Mouse (Mus musculus): Measurements from ENCODE around the gene Trpm3.
"Not testable (repeated sequence)": the region's sequence is repeated elsewhere in the genome, so short reads cannot be mapped to it uniquely, and the experiment has no call there.

The Trpm3 gene

DNA sequence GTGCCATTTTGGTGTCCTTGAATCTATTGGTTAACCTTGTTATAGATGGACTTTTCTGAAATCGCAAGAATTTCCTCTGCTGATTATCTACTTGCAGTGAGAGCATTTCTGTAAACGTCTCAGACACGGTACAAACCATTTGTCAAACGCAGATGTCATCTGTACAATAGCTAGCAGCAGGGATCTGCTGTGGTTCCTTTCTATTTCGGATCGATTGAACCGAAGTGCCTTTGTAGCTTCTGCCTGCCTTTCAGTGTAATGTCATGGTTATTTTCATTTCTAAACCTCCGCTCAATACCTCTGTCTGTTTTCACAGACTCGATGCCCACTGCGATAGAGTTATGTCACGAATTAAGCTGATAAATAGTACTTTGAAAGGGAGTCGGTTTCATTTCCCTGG lies 708.9 kb downstream of the Trpm3 start:
- DNase-seq (ENCODE audit: low read depth, low spot score), result no peak

DNA sequence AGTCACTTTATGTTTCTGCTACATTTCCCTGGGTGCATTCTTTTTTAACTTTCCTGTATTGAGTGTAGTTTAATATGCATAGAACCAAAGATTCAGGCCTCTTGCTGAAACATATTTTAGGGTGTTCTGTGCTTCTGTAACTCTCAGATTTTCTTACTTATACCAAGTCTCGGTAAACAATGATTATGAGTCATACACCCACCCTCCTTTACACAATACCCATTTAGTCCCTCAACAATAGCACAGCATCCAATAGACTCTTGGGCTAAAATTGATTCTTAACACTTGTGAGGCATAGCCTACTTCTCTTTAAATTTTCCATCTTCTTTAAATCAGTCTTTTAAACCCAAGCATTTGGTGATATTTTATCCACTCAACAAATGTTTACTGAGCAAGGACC lies 709.4 kb downstream of the Trpm3 start:
- DNase-seq (ENCODE audit: low read depth, low spot score), result no peak

DNA sequence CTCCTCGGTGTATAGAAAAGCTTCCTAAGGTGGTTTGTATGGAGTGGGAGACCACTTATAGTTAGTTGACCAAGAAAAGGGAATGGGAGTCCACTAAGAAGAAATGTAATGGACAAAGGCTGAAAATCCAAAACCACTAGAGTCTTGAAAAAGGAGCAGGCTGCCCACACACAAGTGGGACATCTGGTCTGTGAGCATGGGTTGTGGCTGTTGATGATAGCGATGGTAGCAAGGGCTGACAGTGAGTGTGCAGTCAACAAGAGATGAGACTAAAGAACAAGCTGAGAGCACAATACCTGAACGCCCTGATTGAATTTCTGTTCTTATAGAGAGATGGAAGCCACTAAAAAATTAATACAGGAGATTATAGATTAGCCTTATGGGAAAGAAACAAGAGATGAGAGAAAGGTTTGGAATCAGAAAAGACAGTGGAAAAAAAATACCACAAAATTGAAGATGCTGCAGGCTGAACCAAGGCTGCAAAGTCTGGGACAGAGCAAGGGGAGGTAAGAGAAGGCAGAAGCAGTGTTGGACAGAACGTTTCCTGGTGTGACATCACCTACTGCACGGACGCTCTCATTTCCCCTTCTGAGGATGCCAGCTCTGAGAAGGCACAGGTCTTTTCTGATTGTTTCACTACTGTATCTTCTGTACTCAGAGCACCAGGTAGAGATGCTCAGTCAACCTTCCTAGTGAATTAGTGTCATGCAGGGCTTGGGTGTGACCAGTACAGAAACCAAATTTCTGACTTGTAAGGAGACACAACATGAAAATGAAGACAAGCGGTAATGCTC lies 710.1 kb downstream of the Trpm3 start:
- no peak for DNase-seq (ENCODE audit: low read depth, low spot score)

DNA sequence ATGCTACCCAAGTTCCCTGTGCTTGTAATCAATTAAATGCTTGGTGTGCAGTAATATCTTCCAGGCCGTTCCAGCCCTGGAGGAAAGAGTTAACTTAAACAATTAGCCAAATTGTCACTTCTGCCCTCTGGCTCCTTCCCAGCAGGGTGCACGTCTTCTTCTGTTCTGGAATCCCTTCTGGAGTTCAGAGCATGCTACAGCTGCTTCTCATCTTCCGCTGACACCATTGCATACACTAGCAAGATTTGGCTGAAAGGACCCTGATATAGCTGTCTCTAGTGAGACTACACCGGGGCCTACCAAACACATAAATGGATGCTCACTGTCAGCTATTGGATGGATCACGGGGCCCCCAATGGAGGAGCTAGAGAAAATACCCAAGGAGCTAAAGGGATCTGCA lies 712.6 kb downstream of the Trpm3 start:
- DNase-seq (ENCODE audit: low read depth, low spot score), result not testable (repeated sequence)

DNA sequence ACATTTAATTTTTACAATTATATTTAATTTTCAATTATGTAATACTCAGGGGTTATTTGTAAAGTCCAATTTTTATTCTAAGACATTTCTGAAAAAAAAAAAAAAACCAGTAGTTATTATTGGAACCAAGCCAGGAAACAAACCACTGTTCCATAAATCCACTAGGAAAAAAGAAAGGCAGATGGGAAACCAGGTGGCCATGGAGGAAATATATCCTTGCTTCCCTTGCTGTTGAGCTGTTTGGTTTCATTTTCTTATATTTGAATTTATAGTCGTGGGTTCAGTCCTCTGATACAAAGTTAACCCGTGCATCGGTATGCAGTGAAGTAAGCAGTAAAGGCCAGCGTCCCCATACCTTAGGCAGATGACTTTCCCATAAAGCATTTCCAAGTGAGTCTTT lies 720.8 kb downstream of the Trpm3 start:
- DNase-seq (ENCODE audit: low read depth, low spot score), result no peak

DNA sequence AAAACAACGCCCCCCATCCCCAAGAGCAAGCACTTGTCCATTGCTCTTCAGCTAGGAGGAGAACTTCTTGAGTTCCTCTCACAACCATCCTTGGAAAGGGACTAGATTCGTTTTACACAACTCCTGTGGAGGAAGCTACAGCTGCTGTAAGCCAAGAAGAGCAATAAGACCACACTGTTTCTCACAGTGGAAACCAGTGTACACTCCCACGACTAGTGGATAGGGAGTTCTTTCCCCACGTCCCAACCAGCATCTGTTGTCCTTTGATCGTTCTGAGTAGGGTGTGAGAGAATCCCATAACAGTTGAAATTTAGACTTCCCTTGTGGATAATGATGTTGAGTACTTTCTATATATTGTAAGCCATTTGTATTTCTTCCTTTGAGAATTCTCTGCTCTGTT lies 728.6 kb downstream of the Trpm3 start:
- DNase-seq (ENCODE audit: low read depth, low spot score), result no peak

DNA sequence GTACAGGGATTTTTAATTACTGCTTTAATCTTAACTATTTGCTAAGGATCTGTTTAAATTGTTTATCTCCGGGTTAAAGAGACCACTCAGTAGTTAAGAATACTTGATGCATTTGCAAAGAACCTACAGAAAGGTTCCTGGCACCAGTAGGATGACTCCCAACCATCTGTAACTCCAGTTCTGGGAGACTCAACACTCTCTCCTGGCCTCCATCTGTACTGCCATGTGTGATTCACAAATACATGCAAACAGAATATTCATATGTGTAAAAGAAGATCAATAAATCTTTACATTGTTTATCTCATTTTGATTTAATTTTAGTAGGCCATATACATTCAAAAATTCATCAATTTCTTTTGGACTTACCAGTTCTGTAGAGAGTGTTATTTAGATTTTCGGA lies 731.0 kb downstream of the Trpm3 start:
- DNase-seq (ENCODE audit: low read depth, low spot score), result no peak

DNA sequence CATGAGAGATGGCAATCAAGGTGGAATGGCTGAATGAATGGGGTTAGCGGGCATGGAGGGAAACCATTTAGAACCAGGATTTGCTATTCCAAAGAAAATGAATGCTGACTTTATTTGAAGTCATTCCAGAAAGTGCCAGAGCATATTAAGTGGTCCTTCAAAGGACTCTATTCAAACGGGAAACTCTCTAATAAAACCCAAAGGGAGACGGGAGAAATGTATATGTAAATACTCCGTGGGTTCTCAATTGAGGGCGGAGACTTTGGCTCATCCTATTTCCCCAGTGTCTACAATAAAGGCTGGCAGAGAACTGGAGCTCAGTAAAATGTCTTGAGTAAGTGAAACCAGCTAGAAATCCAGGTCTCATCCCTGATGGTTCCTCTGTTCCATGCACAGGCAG lies 733.6 kb downstream of the Trpm3 start:
- no peak for DNase-seq (ENCODE audit: low read depth, low spot score)

DNA sequence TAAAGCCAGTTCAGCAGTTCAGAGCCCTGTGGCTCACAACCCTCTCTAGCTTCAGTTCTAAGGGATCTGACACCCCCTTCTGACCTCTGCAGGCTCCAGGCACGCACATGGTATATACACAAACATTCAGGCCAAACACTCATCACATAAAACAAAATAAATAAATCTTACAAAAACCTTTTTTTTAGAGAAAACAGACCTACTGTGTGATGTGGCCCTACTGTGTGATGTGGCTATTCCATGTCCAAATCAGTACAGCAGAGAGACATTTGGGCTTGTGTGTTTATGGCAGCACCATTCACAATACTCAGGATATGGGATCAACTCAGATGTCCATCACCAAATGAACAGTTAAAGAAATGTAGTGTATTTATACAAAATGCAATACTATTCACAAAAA lies 741.4 kb downstream of the Trpm3 start:
- no peak for DNase-seq (ENCODE audit: low read depth, low spot score)

DNA sequence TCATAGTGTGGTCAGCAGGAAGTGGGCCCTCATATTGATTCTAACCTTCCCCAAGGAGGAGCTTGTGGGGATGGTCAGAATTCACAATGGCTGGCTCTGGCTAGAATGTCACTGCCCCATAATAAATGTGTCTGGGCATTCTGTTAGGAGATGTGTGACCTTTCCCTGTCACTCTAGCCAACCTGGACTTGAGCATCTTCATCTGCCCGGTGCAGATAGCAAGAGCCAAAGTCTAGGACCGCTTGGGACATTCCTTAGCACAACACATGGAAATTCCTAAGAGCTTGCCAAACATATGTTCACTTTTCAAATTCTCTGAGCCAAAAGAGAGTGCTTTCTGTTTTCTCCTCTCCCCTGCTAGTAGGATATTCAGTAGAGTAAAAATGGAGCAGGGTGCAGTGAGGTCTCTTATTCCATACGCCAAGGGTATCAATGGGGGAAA lies 743.8 kb downstream of the Trpm3 start:
- no peak for DNase-seq (ENCODE audit: low read depth, low spot score)

DNA sequence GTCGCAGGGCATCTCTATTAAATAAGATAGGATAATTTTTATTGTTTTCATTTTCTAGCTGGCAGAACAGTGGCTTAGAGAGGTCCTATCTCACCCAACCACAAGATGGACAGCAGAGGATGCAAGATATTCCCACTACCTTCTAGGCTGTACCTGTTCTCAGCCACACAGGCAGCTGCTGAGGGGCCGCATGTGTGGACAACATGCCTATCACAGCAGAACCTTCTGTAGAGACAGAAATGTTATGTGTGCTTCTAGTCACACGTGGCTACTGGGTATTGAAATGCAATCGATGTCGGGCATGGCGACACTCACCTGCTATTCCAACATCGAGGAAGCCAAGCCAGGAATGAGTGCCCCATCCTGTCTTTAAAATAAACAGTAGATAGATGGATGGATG lies 744.3 kb downstream of the Trpm3 start:
- no peak for DNase-seq (ENCODE audit: low read depth, low spot score)

DNA sequence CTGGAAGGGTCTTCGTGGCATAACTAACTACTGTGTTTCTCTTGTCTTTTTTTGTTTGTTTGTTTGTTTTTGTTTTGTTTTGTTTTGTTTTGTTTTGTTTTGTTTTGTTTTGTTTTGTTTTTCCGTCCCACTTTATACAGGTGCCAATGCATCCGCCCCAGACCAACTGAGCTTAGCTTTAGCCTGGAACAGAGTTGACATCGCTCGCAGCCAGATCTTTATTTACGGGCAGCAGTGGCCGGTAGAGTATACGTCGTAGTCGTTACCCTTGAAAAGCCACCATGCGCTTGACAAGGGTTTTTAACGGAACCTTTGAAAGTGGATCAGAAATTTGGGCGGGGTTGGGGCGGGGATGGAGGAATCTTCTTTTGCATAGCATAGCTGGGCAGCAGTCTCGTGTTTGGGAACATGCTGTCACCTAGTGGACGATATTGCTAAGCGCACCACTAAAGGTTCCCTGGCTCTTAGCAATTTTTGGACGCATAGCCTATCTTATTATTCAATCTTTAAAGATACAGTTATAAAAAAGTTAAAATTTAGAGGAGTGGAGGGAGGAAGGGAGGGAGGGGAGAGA lies 745.0 kb downstream of the Trpm3 start:
- DNase-seq (ENCODE audit: low read depth, low spot score), result peak; percentile 77

DNA sequence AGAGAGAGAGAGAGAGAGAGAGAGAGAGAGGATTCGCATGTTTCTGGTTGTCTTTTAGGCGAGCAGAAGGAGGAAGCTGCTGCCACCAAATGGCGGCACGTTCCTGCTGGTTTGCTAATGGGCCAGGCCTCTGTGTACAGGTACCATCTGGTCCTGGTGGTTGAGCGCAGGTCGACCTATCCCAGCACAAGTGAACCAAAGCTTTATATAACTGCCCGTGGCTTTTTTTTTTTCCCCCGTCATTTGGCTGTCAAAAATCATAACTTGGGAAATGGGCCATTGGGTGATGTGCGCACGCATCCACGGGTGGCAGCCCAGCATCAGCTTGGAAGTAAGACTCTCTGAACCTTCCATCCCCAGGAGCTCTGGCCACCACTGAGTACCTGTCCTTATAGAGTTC lies 745.5 kb downstream of the Trpm3 start:
- DNase-seq (ENCODE audit: low read depth, low spot score), result peak; percentile 35

DNA sequence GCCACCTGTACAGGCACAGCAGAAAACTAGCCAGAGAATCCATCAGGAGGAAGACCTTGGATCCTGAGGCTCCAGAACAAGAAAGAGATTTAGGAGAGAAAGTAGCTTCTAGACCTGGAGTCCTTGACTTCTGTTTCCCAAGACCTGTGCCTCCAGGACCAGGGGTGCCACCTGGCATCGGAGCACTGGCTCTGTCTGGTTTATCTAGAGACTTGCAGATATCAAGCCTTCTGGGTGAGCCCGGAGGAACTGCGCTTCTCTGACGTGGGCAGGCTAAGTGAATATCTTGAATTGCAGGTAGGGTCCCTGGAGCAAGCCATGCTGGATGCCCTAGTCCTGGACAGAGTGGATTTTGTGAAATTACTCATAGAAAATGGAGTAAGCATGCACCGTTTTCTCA lies 746.2 kb downstream of the Trpm3 start:
- no peak for DNase-seq (ENCODE audit: low read depth, low spot score)

DNA sequence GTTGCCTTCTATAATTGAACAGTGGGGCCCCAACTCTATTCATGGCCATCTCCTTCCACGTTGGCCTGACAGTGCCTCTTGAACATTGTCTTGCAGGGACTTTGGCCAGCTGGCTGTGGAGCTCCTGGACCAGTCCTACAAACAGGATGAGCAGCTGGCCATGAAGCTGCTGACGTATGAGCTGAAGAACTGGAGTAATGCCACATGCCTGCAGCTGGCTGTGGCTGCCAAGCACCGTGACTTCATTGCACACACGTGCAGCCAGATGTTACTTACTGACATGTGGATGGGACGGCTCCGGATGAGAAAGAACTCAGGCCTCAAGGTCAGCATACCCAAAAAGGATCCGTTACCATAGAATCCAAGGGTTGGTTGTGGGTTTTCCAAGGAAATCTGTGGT lies 763.0 kb downstream of the Trpm3 start:
- no peak for DNase-seq (ENCODE audit: low read depth, low spot score)

DNA sequence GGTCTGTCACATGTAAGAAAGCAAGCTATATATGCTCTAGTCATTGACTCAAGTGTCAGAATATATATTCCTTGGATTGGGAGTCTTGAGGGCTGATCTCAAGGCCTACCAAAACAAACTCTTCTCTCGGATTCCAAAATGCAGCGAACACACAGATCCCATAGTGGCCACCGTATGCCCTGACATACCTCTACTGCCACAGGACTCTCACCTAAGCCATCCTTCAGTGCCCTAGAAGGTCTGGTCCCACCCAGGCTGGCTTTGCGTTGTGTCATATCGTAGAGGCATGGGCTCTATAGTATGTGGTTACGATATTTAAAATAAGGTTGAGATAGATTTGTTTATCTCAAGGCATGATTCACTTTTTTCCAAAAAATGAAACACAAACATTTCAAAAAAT lies 763.5 kb downstream of the Trpm3 start:
- no peak for DNase-seq (ENCODE audit: low read depth, low spot score)

DNA sequence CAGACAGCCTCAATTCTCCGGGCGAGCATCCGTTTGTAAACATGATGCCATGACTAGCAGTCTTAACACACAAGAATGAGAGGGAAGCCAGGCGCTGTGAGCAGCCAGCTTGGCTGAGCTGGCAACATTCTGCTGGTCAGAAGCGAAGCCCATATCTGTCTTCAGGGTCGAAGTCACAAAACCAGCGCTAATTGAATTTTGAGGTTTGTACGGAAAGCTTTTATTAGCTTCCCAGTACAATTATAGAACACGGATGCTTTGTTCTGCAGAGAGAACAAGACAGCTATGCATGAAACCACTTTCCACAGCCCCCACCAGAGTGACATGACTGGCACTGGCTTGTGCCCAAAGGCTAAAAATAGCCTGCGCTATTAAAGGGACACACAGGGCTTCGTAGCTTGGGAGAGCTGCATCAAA lies 766.2 kb downstream of the Trpm3 start:
- DNase-seq (ENCODE audit: low read depth, low spot score), result no peak

DNA sequence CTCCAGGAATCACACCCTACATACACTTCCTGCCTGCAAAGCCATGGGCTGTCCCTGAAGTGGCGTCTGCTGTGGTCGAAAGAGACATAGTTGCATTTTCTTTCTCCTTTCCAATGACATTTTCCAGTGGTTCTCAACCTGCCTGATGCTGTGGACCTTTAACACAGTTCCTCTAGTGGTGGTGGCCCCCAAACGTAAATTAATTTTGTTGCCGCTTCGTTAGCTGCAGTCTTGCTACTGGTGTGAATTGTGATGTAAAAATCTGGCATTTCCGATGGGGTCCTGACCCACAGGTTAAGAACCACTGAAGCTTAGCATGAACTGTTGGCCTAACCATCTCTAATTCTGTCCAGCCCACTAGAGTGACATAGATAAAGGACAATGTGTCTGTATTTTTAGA lies 771.8 kb downstream of the Trpm3 start:
- DNase-seq (ENCODE audit: low read depth, low spot score), result no peak

DNA sequence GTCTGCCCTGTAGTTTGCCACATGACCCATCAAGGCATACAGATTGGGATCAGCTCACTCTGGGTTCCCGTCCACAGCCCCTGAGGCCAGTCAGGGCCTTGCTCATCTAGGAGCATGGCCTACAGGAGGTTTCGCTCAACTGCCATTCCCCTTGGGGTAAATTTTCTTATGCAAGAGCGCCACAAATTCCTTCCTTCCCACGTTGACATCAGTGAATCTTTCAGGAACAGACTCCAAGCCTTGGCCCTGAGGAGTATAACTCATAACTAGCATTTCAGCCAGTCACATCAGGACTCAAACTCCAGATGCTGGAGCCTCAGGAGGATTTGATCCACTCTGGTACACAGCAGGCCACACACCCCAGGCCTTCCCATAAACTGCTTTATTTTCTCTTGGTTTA lies 774.1 kb downstream of the Trpm3 start:
- no peak for DNase-seq (ENCODE audit: low read depth, low spot score)

DNA sequence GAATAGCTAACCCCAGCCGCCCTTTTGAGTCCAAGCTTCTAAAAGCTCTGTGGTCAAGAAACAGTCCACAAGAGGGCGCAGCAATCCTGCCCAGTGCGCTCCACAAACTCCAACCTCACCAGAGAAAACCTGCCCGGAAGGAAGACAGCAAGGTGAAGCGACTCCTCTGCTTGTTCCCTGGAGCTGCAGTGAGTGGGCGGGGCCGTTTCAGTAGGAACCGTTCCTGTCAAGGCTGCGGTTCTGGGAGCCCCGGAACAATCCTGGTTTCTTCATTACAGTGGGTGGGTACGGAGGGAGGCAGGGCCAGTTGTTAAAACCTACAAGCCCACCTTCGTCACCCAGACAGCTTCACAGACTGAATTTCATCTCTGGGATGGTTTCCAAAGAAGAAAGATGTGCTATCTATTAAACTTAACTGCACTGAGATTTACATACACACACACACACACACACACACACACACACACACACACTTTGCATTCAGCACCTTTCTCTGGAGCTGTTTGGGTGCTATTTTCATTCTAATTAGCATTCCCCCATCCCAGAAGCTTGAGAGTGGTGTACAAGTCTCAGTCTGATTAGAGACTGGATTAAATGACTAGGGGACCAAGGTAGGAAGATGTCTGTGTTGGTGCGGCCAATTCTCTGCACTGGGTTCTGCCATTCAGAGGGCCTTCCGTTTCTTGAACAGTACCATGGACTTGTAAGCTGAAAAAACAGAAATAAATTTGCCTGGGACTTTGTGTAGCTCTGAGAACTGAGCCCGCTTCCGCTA lies 777.2 kb downstream of the Trpm3 start:
- peak; percentile 96 for DNase-seq (ENCODE audit: low read depth, low spot score)

DNA sequence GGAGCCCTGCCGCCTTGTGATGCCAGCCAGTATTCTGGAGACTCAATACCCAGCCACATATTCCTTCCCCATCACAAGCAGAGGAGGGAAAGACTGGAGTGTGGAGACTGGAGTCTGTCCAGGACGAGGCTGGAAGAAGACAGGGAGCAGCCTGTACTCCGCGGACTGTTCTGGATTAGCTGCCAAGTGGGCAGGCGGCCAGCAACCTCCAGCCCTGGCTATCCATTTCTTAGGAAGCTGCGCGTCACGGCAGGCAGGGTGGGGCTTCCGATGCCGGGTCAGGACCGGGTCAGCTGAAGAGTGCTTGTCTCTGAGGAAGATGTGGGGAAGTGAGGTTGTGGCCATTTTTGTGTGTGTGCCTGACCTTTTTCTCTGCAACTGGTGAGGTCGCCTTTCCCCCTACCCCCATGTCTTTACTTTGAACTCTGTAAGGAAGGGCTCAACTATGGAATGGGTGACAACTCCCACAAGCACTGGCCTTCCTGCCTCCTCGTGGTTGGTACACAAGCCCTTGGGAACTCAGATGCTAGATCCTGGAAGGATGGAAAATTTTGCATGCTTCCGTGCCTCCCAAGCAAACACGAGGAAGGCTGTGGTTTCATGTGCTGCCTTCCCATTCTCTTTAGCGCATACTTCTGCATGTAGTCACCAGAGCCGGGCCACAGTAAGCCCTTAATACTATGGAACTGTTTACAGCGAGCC lies 777.9 kb downstream of the Trpm3 start:
- peak; percentile 39 for DNase-seq (ENCODE audit: low read depth, low spot score)

DNA sequence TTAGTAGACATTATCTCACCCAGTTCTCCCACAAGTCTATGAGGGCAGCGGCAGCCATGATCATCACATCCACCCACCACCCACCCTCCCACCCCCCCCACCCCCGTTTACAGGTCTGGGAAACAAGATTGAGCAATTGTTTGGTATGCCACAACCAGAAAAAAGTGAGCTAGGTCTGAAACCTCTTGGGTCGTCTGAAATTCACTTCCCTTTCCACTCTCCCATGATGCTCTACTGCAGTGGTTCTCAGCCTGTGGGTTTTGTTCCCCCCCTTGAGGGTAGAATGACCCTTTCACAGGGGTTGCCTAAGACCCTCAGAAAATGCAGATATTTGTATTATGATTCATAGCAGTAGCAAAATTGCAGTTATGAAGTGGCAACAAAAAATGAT lies 778.5 kb downstream of the Trpm3 start:
- DNase-seq (ENCODE audit: low read depth, low spot score), result no peak
